Mouse (Mus musculus): ENCODE measurements around the gene Cul5.

Cul5 gene

DNA sequence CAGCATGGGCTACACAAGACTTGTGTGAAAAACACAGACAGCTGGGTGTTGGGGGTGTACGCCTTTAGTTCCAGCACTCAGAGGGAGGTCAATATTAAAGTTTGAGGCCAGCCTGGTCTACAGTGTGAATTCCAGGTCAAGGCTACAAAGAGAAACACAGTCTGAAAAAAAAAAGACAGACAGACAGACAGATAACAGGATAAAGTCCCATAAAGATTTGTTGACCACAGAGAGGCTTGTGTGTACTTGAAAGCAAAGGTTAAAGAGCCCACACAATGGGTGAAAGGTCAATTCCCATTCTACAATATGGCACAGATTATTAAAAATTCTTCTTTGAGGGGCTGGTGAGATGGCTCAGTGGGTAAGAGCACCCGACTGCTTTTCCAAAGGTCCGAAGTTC, 62.6 kb downstream of the Cul5 start:
- DNase-seq = no peak

GRCm38 (mm10) chr9:53604954-53605353, 64.9 kb downstream of the Cul5 start:
- no peak for DNase-seq

- no peak for DNase-seq
These were observed 66.0 kb downstream of the Cul5 start for GRCm38 (mm10) chr9:53603849-53604248.

DNA sequence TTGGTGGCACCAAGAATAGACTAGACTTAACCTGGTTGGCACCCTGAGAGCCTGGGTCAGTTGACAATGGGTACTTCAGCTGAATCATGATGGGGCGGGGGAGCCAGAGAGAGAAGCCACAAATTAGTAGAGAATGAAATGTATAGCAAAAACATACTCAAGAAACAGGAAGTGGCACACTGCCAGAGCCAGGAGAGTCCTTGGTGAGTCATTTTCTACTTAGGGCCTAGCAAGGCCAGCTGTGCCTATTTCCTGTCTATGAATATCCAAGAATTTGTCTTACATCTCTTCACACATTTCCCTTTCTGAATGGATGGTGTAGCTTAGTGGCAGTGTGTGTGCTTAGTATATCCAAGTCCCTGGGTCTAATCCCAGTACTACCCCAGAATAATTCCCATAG, 66.4 kb downstream of the Cul5 start:
- peak in 1 of 2 experiments; percentile 24 for DNase-seq

DNA sequence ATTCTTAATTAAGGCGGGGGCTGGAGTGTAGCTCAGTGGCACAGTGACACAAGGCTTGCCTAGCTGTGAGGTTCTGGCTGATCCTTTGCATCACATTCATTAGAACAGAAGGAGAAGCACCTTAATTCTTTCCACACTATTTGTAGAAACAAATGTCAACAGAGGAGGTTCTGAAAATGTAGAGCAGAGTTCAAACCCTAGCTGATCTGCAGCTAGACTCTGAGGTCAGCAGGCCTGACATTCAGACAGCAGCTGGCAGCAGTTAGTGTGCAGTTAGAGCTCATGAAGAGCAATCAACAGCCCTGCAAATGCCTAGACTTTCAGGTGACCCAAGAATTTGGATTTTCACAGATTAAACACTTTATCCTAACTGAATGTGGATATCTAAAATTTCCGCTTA, 68.3 kb downstream of the Cul5 start:
- DNase-seq = no peak

- DNase-seq = no peak
These were observed 71.2 kb downstream of the Cul5 start for GRCm38 (mm10) chr9:53598631-53599030.

DNA sequence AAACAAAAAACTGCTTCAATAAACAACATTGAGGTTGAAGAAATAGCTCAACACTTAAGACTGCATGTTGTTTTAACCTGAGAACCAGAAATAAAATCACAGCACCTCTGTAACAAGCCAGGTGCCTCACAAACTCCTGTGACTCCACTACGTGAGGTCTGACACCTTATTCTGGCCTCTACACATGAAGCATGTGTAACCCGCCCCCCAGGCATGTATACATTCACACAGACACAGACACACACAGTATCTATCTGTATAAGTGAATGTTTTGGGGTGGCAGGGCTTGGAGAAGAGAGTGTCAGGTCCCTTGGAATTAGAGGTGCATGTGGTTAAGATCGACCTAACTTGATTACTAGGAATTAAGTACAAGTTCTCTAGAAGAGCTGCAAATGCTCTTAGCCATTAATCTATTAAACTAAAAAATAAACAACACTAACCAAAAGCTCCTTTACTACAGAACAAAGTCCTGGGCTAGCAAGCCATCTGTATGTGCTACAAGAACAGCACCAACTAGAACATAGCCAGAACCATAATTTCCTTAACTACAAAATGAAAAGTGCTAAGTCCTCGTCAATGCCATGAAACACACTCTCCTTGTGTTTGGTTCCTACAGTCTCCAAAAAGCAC, 72.7 kb downstream of the Cul5 start:
- DNase-seq = no peak

- DNase-seq = peak; percentile 36 to 76
These were observed 75.0 kb downstream of the Cul5 start for GRCm38 (mm10) chr9:53594764-53595163.

DNA sequence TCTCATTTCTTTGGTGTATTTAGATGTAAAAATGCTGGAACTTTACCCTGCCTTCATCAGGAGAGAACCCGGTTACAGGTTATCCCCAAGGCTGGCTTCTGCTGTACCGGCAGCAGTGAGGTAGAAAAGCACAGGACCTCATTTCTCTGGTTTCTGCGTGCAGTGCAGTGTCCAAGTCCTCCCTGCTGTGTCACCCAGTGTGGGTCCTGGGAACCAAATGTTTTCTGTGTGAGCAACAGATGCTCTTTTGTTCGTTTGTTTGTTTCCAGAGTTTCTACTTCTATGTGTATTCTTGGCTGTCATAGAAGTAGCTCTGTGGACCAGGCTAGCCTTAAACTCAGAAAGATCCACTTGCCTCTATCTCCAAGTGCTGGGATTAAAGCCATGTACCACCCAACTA, 87.9 kb downstream of the Cul5 start:
- no peak for DNase-seq

- no peak for DNase-seq
These were observed 94.1 kb downstream of the Cul5 start for GRCm38 (mm10) chr9:53575721-53576120.

- DNase-seq = no peak
These were observed 97.1 kb downstream of the Cul5 start for GRCm38 (mm10) chr9:53572516-53573307.

DNA sequence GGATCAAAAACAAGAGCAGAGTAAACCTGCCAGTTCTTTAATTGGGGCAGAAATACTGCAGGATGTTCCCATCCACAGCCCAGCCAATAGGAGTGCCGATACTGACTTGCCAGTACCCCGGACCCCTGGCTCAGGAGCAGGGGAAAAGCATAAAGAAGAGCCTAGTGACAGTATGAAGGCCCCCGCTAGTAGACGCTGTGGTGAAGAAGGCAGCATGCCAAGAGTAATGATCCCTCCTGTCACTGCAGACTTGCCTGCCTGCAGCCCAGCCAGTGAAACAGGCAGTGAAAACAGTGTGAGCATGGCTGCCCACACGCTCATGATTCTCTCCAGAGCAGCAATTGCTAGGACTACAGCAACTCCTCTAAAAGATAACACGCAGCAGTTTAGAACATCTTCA, 99.2 kb downstream of the Cul5 start:
- DNase-seq = no peak
